Mouse (Mus musculus): ENCODE results near the gene Sh3bp1. TPM values are rescaled to one million over a fixed set of nuclear protein-coding genes. Genes with fewer than 3 reads are reported as not detected.

Gene Sh3bp1
- polyA plus RNA-seq, 1 experiment from 2014 or later, result 2.7 TPM

- Histone ChIP-seq H3K4me3 (ENCODE audit: low read depth, low read length) (no peak overlapping the region), H3K4me2 (ENCODE audit: low read length) (no peak overlapping the region), H3K36me3 (ENCODE audit: control insufficient read depth, insufficient read depth, low read length) (no peaks in the 10 kb centered on the region), H3K27me3 (ENCODE audit: control insufficient read depth, insufficient read depth, low read depth, low read length) (peaks cover 10% of the 10 kb centered on the region; the same call in 1 of the 2 replicates), H3K4me1 (ENCODE audit: control insufficient read depth, insufficient read depth, low read length) (peaks cover 13% of the 10 kb centered on the region), H3K27ac (ENCODE audit: low read length) (no peak overlapping the region), H3K9ac (ENCODE audit: low read depth, low read length) (no peak overlapping the region), H3K9me3 (replicated peaks; ENCODE audit: control insufficient read depth, low read length, poor library complexity, severe bottlenecking) (no peaks in the 10 kb centered on the region)
- ATAC-seq, result 0 out of 2 replicates have a peak, but pooled peaks have one; percentile 19
- WGBS, result 11% methylated on average over 2 of the region's 2 CpGs
Observed at GRCm38 (mm10) chr15:78903243-78903642, 3.7 kb downstream of the Sh3bp1 start.

GRCm38 (mm10) chr15:78908399-78908798 lies 8.8 kb downstream of the Sh3bp1 start:
- Histone ChIP-seq H3K9ac (ENCODE audit: low read depth, low read length) (no peak overlapping the region), H3K9me3 (replicated peaks; ENCODE audit: control insufficient read depth, low read length, poor library complexity, severe bottlenecking) (no peaks in the 10 kb centered on the region), H3K4me3 (ENCODE audit: low read depth, low read length) (no peak overlapping the region), H3K27me3 (ENCODE audit: control insufficient read depth, insufficient read depth, low read depth, low read length) (no peaks in the 10 kb centered on the region), H3K36me3 (ENCODE audit: control insufficient read depth, insufficient read depth, low read length) (no peaks in the 10 kb centered on the region), H3K4me2 (ENCODE audit: low read length) (no peak overlapping the region), H3K4me1 (ENCODE audit: control insufficient read depth, insufficient read depth, low read length) (peaks cover 6% of the 10 kb centered on the region), H3K27ac (ENCODE audit: low read length) (no peak overlapping the region)
- whole genome bisulfite sequencing, result 83% methylated on average over 7 of the region's 7 CpGs
- no peak for ATAC-seq

- no peak overlapping the region for H3K4me2 ChIP-seq (ENCODE audit: low read length)
- no peak overlapping the region for H3K4me3 ChIP-seq (ENCODE audit: low read depth, low read length)
- peaks cover 6% of the 10 kb centered on the region for H3K4me1 ChIP-seq (ENCODE audit: control insufficient read depth, insufficient read depth, low read length)
- 90% methylated on average over 8 of the region's 8 CpGs for WGBS
- no peaks in the 10 kb centered on the region for H3K9me3 ChIP-seq (replicated peaks; ENCODE audit: control insufficient read depth, low read length, poor library complexity, severe bottlenecking)
- H3K36me3 ChIP-seq (ENCODE audit: control insufficient read depth, insufficient read depth, low read length), result no peaks in the 10 kb centered on the region
- no peak for ATAC-seq
- no peaks in the 10 kb centered on the region for H3K27me3 ChIP-seq (ENCODE audit: control insufficient read depth, insufficient read depth, low read depth, low read length)
- H3K27ac ChIP-seq (ENCODE audit: low read length), result no peak overlapping the region
- no peak overlapping the region for H3K9ac ChIP-seq (ENCODE audit: low read depth, low read length)
Observed at GRCm38 (mm10) chr15:78908982-78909381, 9.4 kb downstream of the Sh3bp1 start.

GRCm38 (mm10) chr15:78912040-78912439 lies 12.5 kb downstream of the Sh3bp1 start:
- Histone ChIP-seq H3K4me2 (ENCODE audit: low read length) (no peak overlapping the region), H3K4me1 (ENCODE audit: control insufficient read depth, insufficient read depth, low read length) (peaks cover 27% of the 10 kb centered on the region), H3K36me3 (ENCODE audit: control insufficient read depth, insufficient read depth, low read length) (no peaks in the 10 kb centered on the region), H3K9me3 (replicated peaks; ENCODE audit: control insufficient read depth, low read length, poor library complexity, severe bottlenecking) (no peaks in the 10 kb centered on the region), H3K9ac (ENCODE audit: low read depth, low read length) (no peak overlapping the region), H3K4me3 (ENCODE audit: low read depth, low read length) (no peak overlapping the region), H3K27me3 (ENCODE audit: control insufficient read depth, insufficient read depth, low read depth, low read length) (no peaks in the 10 kb centered on the region), H3K27ac (ENCODE audit: low read length) (no peak overlapping the region)
- WGBS, result 30% methylated on average over 9 of the region's 9 CpGs
- no peak for ATAC-seq

GRCm38 (mm10) chr15:78913632-78914090 lies 14.1 kb downstream of the Sh3bp1 start, which contains the start of gene Pdxp:
Gene Pdxp, plus strand, starts transcription at chr15:78913919.
- Histone ChIP-seq H3K36me3 (ENCODE audit: control insufficient read depth, insufficient read depth, low read length) (peaks cover 4% of the 10 kb centered on the region), H3K9me3 (replicated peaks; ENCODE audit: control insufficient read depth, low read length, poor library complexity, severe bottlenecking) (no peaks in the 10 kb centered on the region), H3K4me1 (ENCODE audit: control insufficient read depth, insufficient read depth, low read length) (peaks cover 30% of the 10 kb centered on the region), H3K27me3 (ENCODE audit: control insufficient read depth, insufficient read depth, low read depth, low read length) (no peaks in the 10 kb centered on the region), H3K4me2 (ENCODE audit: low read length) (peak within 1 kb of the TSS; percentile 80), H3K27ac (ENCODE audit: low read length) (peak within 1 kb of the TSS; percentile 98), H3K9ac (ENCODE audit: low read depth, low read length) (peak within 1 kb of the TSS; percentile 90), H3K4me3 (ENCODE audit: low read depth, low read length) (peak within 1 kb of the TSS; percentile 66)
- peak; percentile 94 for ATAC-seq
- under 1% methylated on average over 51 of the region's 51 CpGs for WGBS

- peak; percentile 75 for ATAC-seq
- Histone ChIP-seq H3K4me1 (ENCODE audit: control insufficient read depth, insufficient read depth, low read length) (peaks cover 30% of the 10 kb centered on the region), H3K27me3 (ENCODE audit: control insufficient read depth, insufficient read depth, low read depth, low read length) (no peaks in the 10 kb centered on the region), H3K27ac (ENCODE audit: low read length) (peak overlapping the region; percentile 98), H3K4me3 (ENCODE audit: low read depth, low read length) (peak overlapping the region; percentile 66), H3K36me3 (ENCODE audit: control insufficient read depth, insufficient read depth, low read length) (peaks cover 4% of the 10 kb centered on the region), H3K9ac (ENCODE audit: low read depth, low read length) (peak overlapping the region; percentile 90), H3K4me2 (ENCODE audit: low read length) (peak overlapping the region; percentile 80), H3K9me3 (replicated peaks; ENCODE audit: control insufficient read depth, low read length, poor library complexity, severe bottlenecking) (no peaks in the 10 kb centered on the region)
- under 1% methylated on average over 74 of the region's 87 CpGs for WGBS
Observed at GRCm38 (mm10) chr15:78914091-78914822, 14.7 kb downstream of the Sh3bp1 start.

GRCm38 (mm10) chr15:78914823-78915659 lies 15.5 kb downstream of the Sh3bp1 start:
- peaks cover 4% of the 10 kb centered on the region for H3K36me3 ChIP-seq (ENCODE audit: control insufficient read depth, insufficient read depth, low read length)
- peak overlapping the region; percentile 80 for H3K4me2 ChIP-seq (ENCODE audit: low read length)
- WGBS, result 51% methylated on average over 8 of the region's 8 CpGs
- peaks cover 30% of the 10 kb centered on the region for H3K4me1 ChIP-seq (ENCODE audit: control insufficient read depth, insufficient read depth, low read length)
- no peak for ATAC-seq
- no peaks in the 10 kb centered on the region for H3K27me3 ChIP-seq (ENCODE audit: control insufficient read depth, insufficient read depth, low read depth, low read length)
- H3K27ac ChIP-seq (ENCODE audit: low read length), result peak overlapping the region; percentile 98
- H3K9ac ChIP-seq (ENCODE audit: low read depth, low read length), result peak overlapping the region; percentile 90
- peak overlapping the region; percentile 66 for H3K4me3 ChIP-seq (ENCODE audit: low read depth, low read length)
- no peaks in the 10 kb centered on the region for H3K9me3 ChIP-seq (replicated peaks; ENCODE audit: control insufficient read depth, low read length, poor library complexity, severe bottlenecking)

- peaks cover 4% of the 10 kb centered on the region for H3K36me3 ChIP-seq (ENCODE audit: control insufficient read depth, insufficient read depth, low read length)
- peak overlapping the region; percentile 80 for H3K4me2 ChIP-seq (ENCODE audit: low read length)
- peak; percentile 15; the same call in 1 of the 2 replicates for ATAC-seq
- peak overlapping the region; percentile 67 for H3K27ac ChIP-seq (ENCODE audit: low read length)
- peak overlapping the region; percentile 90 for H3K9ac ChIP-seq (ENCODE audit: low read depth, low read length)
- H3K4me3 ChIP-seq (ENCODE audit: low read depth, low read length), result peak overlapping the region; percentile 66
- 10% methylated on average over 8 of the region's 8 CpGs for WGBS
- H3K4me1 ChIP-seq (ENCODE audit: control insufficient read depth, insufficient read depth, low read length), result peaks cover 30% of the 10 kb centered on the region
- H3K9me3 ChIP-seq (replicated peaks; ENCODE audit: control insufficient read depth, low read length, poor library complexity, severe bottlenecking), result no peaks in the 10 kb centered on the region
- no peaks in the 10 kb centered on the region for H3K27me3 ChIP-seq (ENCODE audit: control insufficient read depth, insufficient read depth, low read depth, low read length)
Observed at GRCm38 (mm10) chr15:78915660-78916017, 16.1 kb downstream of the Sh3bp1 start.
